Mouse (Mus musculus): ENCODE results near the gene Slc12a1. TPM values are rescaled to one million over a fixed set of nuclear protein-coding genes. Genes with fewer than 3 reads are reported as not detected.
A peak's percentile ranks its signal among the peaks of the same experiment; 100 is the strongest.
"Not testable (repeated sequence)": the region's sequence is repeated elsewhere in the genome, so short reads cannot be mapped to it uniquely, and the experiment has no call there.

Slc12a1 gene
- total RNA-seq (2021), result not detected
- long read RNA-seq, experiment 1, result 0 reads
- long read RNA-seq, experiment 2, result 0 reads

- no peak for DNase-seq
Observed at GRCm38 (mm10) chr2:125152388-125152787, at the start of gene Slc12a1. Gene Slc12a1, plus strand, starts transcription at chr2:125152505.

GRCm38 (mm10) chr2:125104491-125104890 lies 47.8 kb upstream of the Slc12a1 start:
- not testable (repeated sequence) for DNase-seq

- DNase-seq, result not testable (repeated sequence)
Observed at GRCm38 (mm10) chr2:125106536-125106935, 45.8 kb upstream of the Slc12a1 start.

GRCm38 (mm10) chr2:125119381-125120110 lies 32.8 kb upstream of the Slc12a1 start:
- no peak for DNase-seq

GRCm38 (mm10) chr2:125122288-125122623 lies 30.0 kb upstream of the Slc12a1 start:
- no peak for DNase-seq

- peak; percentile 40 for DNase-seq
Observed at GRCm38 (mm10) chr2:125122624-125123476, 29.5 kb upstream of the Slc12a1 start.

GRCm38 (mm10) chr2:125123477-125123852 lies 28.8 kb upstream of the Slc12a1 start, which contains the start of gene Myef2:
Gene Myef2, minus strand, starts transcription at chr2:125123661.
- DNase-seq, result peak; percentile 87

GRCm38 (mm10) chr2:125125824-125126223 lies 26.5 kb upstream of the Slc12a1 start:
- DNase-seq, result no peak

GRCm38 (mm10) chr2:125126792-125127191 lies 25.5 kb upstream of the Slc12a1 start:
- no peak for DNase-seq

GRCm38 (mm10) chr2:125134113-125134512 lies 18.2 kb upstream of the Slc12a1 start:
- DNase-seq, result no peak

- DNase-seq, result peak; percentile 83
Observed at GRCm38 (mm10) chr2:125135903-125136811, 16.1 kb upstream of the Slc12a1 start, which contains the start of gene Ctxn2. Gene Ctxn2, plus strand, starts transcription at chr2:125136692.

GRCm38 (mm10) chr2:125136846-125137245 lies 15.5 kb upstream of the Slc12a1 start:
- DNase-seq, result no peak

- no peak for DNase-seq
Observed at GRCm38 (mm10) chr2:125142336-125142735, 10.0 kb upstream of the Slc12a1 start.

- no peak for DNase-seq
Observed at GRCm38 (mm10) chr2:125154294-125154693, 2.0 kb downstream of the Slc12a1 start.

GRCm38 (mm10) chr2:125155504-125155903 lies 3.2 kb downstream of the Slc12a1 start:
- DNase-seq, result no peak

GRCm38 (mm10) chr2:125162012-125162470 lies 9.7 kb downstream of the Slc12a1 start:
- DNase-seq, result no peak

GRCm38 (mm10) chr2:125178225-125178798 lies 26.0 kb downstream of the Slc12a1 start:
- DNase-seq, result no peak

GRCm38 (mm10) chr2:125187904-125188303 lies 35.6 kb downstream of the Slc12a1 start:
- no peak for DNase-seq

- DNase-seq, result peak; percentile 53
Observed at GRCm38 (mm10) chr2:125189197-125189596, 36.9 kb downstream of the Slc12a1 start.

- no peak for DNase-seq
Observed at GRCm38 (mm10) chr2:125192905-125193304, 40.6 kb downstream of the Slc12a1 start.

GRCm38 (mm10) chr2:125196771-125197170 lies 44.5 kb downstream of the Slc12a1 start:
- no peak for DNase-seq
